Mouse (Mus musculus) brain, embryonic 14.5 days (tissue): Measurements from ENCODE around the gene Pdlim7.

ENCODE experiments used
- CTCF ChIP-seq: fragments of 200-500 bp; IDR thresholded peaks from 2 replicates; pipeline ENCODE4 v1.5.1; 2012; ENCODE audit warnings: inconsistent platforms, mild to moderate bottlenecking, moderate library complexity, borderline replicate concordance; ENCODE audit not compliant: insufficient read depth, insufficient read length; ENCODE audit errors: extremely low read depth
- POLR2A ChIP-seq: fragments of 200-500 bp; IDR thresholded peaks from 2 replicates; pipeline ENCODE4 v1.6.1; 2012; ENCODE audit warnings: mild to moderate bottlenecking, inconsistent platforms, borderline replicate concordance; ENCODE audit not compliant: poor library complexity, insufficient read depth, insufficient read length, severe bottlenecking; ENCODE audit errors: extremely low read depth

- TF ChIP-seq CTCF, result no peak
- no peak for TF ChIP-seq POLR2A
Measured at GRCm38 (mm10) chr13:55547916-55548315, 34.4 kb upstream of the Pdlim7 start.
